Mouse (Mus musculus) naive thymus-derived CD4-positive, alpha-beta T cell, adult 2 months (primary cell): ENCODE results near the gene Tfap2e.
A peak's percentile ranks its signal among the peaks of the same experiment; 100 is the strongest.

Experiments used
- DNase-seq: peaks from one replicate; pipeline ENCODE4 v3.0.0-alpha.2; 2011; ENCODE audit warnings: low read depth

Gene Tfap2e

GRCm38 (mm10) chr4:126751556-126752023, 15.6 kb upstream of the Tfap2e start:
- DNase-seq, result no peak

GRCm38 (mm10) chr4:126750863-126751555, 15.0 kb upstream of the Tfap2e start:
- no peak for DNase-seq

GRCm38 (mm10) chr4:126750046-126750683, 14.1 kb upstream of the Tfap2e start:
- DNase-seq, result no peak

- DNase-seq, result no peak
Observed at GRCm38 (mm10) chr4:126749553-126749952, 13.5 kb upstream of the Tfap2e start.

- no peak for DNase-seq
Observed at GRCm38 (mm10) chr4:126748381-126748780, 12.3 kb upstream of the Tfap2e start.

- no peak for DNase-seq
Observed at GRCm38 (mm10) chr4:126746194-126746840, 10.3 kb upstream of the Tfap2e start.

GRCm38 (mm10) chr4:126745506-126746193, 9.6 kb upstream of the Tfap2e start:
- peak; percentile 77 for DNase-seq

GRCm38 (mm10) chr4:126744831-126745230, 8.8 kb upstream of the Tfap2e start:
- no peak for DNase-seq

- DNase-seq, result no peak
Observed at GRCm38 (mm10) chr4:126743713-126744112, 7.7 kb upstream of the Tfap2e start.

GRCm38 (mm10) chr4:126742976-126743375, 6.9 kb upstream of the Tfap2e start:
- DNase-seq, result no peak

- peak; percentile 87 for DNase-seq
Observed at GRCm38 (mm10) chr4:126741448-126741847, 5.4 kb upstream of the Tfap2e start.

- no peak for DNase-seq
Observed at GRCm38 (mm10) chr4:126739966-126740676, 4.1 kb upstream of the Tfap2e start.

- no peak for DNase-seq
Observed at GRCm38 (mm10) chr4:126735382-126736000, 549 bp downstream of the Tfap2e start.

GRCm38 (mm10) chr4:126734700-126735381, 1.2 kb downstream of the Tfap2e start:
- DNase-seq, result no peak

- DNase-seq, result no peak
Observed at GRCm38 (mm10) chr4:126734001-126734603, 1.9 kb downstream of the Tfap2e start.

GRCm38 (mm10) chr4:126732531-126733380, 3.3 kb downstream of the Tfap2e start:
- no peak for DNase-seq

- DNase-seq, result no peak
Observed at GRCm38 (mm10) chr4:126732111-126732510, 3.9 kb downstream of the Tfap2e start.

GRCm38 (mm10) chr4:126707439-126707826, 28.6 kb downstream of the Tfap2e start:
- no peak for DNase-seq
